Mouse (Mus musculus) embryonic facial prominence, embryonic 11.5 days (tissue): ENCODE results near the gene Gm20388. TPM values are rescaled to one million over a fixed set of nuclear protein-coding genes. Genes with fewer than 3 reads are reported as not detected.

ENCODE experiments used
- ATAC-seq: fragments of 200-750 bp; cut with Nextera tagmentation; replicated peaks from 2 replicates; pipeline ENCODE4 v1.8.0; 2017; ENCODE audit warnings: low read depth; ENCODE audit not compliant: insufficient number of reproducible peaks, low FRiP score, low TSS enrichment
- DNase-seq: peaks from one replicate; pipeline ENCODE4 v3.0.0-alpha.2; 2015; ENCODE audit warnings: low spot score
- H3K27ac ChIP-seq: fragments of 300-500 bp; sonication (generic); replicated peaks from 2 replicates; pipeline ENCODE4 v1.5.1; 2014; ENCODE audit warnings: mild to moderate bottlenecking, low read depth, low read length, control low read depth
- H3K27me3 ChIP-seq: fragments of 300-500 bp; sonication (generic); 2 replicates; pipeline ENCODE4 v1.6.1; 2014; ENCODE audit warnings: mild to moderate bottlenecking, low read length, moderate library complexity, mixed read lengths; ENCODE audit not compliant: control insufficient read depth, insufficient read depth
- H3K36me3 ChIP-seq: fragments of 300-500 bp; sonication (generic); replicated peaks from 2 replicates; pipeline ENCODE4 v1.6.1; 2014; ENCODE audit warnings: low read depth, mild to moderate bottlenecking, low read length, moderate library complexity, mixed read lengths; ENCODE audit not compliant: control insufficient read depth, insufficient read depth
- H3K4me1 ChIP-seq: fragments of 300-500 bp; sonication (generic); 2 replicates; pipeline ENCODE4 v1.6.1; 2014; ENCODE audit warnings: low read length, mixed read lengths; ENCODE audit not compliant: control insufficient read depth, insufficient read depth
- H3K4me2 ChIP-seq: fragments of 300-500 bp; sonication (generic); 2 replicates; pipeline ENCODE4 v1.6.1; 2014; ENCODE audit warnings: low read depth, mild to moderate bottlenecking, control low read depth, low read length, moderate library complexity
- H3K4me3 ChIP-seq: fragments of 300-500 bp; sonication (generic); 2 replicates; pipeline ENCODE4 v1.5.1; 2014; ENCODE audit warnings: low read depth, low read length, control low read depth
- H3K9ac ChIP-seq: fragments of 300-500 bp; sonication (generic); replicated peaks from 2 replicates; pipeline ENCODE4 v1.6.1; 2014; ENCODE audit warnings: mild to moderate bottlenecking, control low read depth, low read length
- H3K9me3 ChIP-seq: fragments of 300-500 bp; sonication (generic); replicated peaks from 2 replicates; pipeline ENCODE4 v1.6.1; 2016; ENCODE audit warnings: mild to moderate bottlenecking, low read length, inconsistent platforms, mixed read lengths; ENCODE audit not compliant: control insufficient read depth
- WGBS: fragments of 180-500 bp; shearing (Covaris S2); extraction: QIAGEN DNeasy Blood & Tissue Kit; methylation state at CpG from one replicate; pipeline ENCODE4 v1.1.7; 2014; 5-methylcytosine and 5-hydroxymethylcytosine counted together
- polyA plus RNA-seq: library from polyadenylated mRNA; unstranded; fragments of >200 nt; fragmentation: Nextera tagmentation; extraction: Ambion mirVana; gene quantifications from 2 replicates; pipeline ENCODE4 v1.2.1, GENCODE M21; 2014

The Gm20388 gene
- polyA plus RNA-seq, 1 experiment from 2014 or later: 3.1 TPM

DNA sequence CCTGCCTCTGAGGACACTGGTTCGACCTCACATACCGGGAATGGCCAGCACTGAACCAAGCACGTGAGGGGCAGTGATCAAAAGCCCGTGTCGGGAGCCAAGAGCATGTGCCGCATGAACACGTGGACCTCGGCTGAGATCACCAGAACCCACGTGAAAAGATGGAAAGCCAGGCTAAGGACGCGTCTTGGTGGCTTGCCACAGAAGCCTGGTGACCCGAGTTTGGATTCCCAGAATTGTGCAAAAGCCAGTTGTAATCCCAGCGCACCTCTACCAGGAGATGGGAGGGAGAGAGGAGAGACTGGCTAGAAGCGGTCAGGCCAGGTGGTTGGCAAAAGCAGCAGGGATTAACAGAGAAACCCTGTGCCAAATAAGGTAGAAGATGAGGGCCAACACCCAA lies 2605.1 kb downstream of the Gm20388 start:
- no peak for DNase-seq

DNA sequence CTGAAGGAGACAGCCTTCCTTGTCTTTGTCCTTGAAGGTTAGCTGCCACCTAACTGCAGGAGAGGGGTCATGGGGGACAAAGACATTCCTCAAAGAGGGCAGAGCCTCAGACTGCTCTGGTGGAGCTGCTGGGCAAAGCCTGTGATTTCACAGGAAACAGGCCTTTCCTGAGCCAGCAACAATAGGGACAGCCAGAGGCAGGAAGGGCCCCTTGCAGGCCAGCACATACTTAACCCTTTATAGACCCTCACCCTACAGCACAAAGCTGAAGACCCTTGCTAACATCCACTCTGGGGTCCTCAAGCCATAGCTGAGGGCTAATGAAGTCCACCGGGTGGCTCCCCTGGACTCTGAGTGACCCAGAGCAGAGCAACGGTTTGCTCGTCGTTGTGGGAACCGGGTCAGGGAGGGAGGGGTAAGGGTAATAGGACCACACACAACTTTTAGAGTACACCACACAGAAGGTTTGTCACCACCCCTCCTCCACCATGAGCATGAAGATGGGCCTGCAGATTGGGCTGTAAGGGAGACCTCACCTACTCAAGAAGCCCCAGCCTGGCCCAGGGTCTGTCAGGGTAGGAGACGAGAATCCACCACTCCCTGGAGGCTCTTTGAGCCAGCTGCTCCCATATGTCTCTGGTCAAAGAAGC lies 2607.0 kb downstream of the Gm20388 start:
- Histone ChIP-seq H3K27ac (peak overlapping the region; percentile 57), H3K9me3 (no peaks in the 10 kb centered on the region), H3K4me1 (no peaks in the 10 kb centered on the region; the same call in 1 of the 2 replicates), H3K9ac (peak overlapping the region; percentile 1; the same call in 1 of the 2 replicates), H3K27me3 (no peaks in the 10 kb centered on the region), H3K4me3 (no peak overlapping the region), H3K4me2 (no peak overlapping the region), H3K36me3 (no peaks in the 10 kb centered on the region)
- WGBS: 18% methylated on average over 6 of the region's 6 CpGs
- peak; percentile 73; the same call in 1 of the 2 replicates for ATAC-seq
- peak; percentile 56 for DNase-seq

More for the DNA sequence above, 2605.1 kb downstream of the Gm20388 start:
- Histone ChIP-seq H3K27ac (no peak overlapping the region), H3K36me3 (no peaks in the 10 kb centered on the region), H3K4me1 (no peaks in the 10 kb centered on the region; the same call in 1 of the 2 replicates), H3K4me3 (no peak overlapping the region), H3K27me3 (no peaks in the 10 kb centered on the region), H3K9me3 (no peaks in the 10 kb centered on the region), H3K4me2 (no peak overlapping the region), H3K9ac (no peak overlapping the region)
- ATAC-seq: no peak
- WGBS: 88% methylated on average over 14 of the region's 14 CpGs

DNA sequence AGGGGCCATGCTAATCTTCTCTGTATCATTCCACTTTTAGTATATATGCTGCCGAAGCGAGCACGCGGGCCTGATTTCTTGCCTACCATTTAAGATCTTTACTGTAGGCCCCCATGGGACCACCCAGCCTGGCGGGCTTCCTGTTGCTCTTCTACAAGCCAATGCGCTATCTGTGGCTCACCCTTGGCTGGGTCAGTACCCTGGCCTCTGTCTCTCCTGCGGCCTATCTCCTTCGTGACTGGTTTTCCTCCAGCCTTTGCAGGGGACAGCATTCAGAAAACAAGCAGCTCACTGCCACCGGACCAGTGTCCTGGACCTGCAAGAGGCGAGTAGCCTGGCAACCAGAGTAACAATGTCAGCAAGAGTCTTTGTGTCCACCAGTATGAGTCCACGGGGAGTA lies 2610.0 kb downstream of the Gm20388 start:
- no peak overlapping the region for H3K9ac ChIP-seq
- no peaks in the 10 kb centered on the region for H3K27me3 ChIP-seq
- no peaks in the 10 kb centered on the region for H3K9me3 ChIP-seq
- H3K36me3 ChIP-seq: no peaks in the 10 kb centered on the region
- ATAC-seq (no peak), DNase-seq (no peak)
- H3K4me2 ChIP-seq: no peak overlapping the region
- H3K4me1 ChIP-seq: peaks cover 9% of the 10 kb centered on the region
- 0 out of 2 replicates have a peak overlapping the region, but pooled peaks have one; percentile 0 for H3K27ac ChIP-seq
- H3K4me3 ChIP-seq: no peak overlapping the region
- WGBS: 78% methylated on average over 11 of the region's 11 CpGs

DNA sequence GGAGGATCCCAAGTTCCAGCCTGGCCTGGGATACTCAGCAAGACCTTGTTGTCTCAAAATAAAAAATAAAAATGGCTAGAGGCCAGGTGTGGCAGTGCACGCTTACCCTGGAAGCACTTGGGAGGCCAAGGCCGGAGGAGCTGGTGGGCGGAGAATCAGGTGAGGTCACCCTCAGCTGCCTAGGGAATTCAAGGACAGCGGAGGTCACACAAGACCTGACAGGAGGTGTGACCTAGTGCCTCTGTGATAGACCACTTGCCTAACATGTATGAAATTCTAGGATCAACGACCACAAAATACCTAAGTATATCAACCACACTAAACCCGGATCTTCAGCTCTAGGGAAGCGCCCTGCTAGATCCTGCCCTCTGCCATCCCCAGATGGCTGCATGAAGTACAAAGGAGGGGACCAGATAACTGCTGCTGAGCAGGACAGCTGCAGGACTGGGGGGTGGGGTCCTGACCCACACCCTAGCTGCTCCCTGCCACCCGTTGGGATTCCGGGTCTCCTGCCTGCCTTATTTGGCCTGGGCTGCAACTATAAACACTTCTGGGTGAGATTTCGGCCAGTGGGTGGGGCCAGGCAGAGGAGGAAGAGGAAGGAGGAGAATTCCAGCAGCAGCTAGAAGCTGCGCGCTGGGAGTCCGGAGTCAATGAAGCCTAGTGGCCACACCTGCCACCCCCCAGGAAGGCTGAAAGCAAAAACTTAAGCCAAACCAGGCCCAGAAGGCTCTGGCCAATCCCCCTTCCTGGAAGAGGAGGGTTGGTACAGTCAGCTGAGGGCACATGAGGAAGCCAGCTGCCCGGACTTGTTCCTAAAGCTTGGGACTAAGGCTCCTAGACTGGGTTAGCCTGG lies 2612.4 kb downstream of the Gm20388 start:
- peak overlapping the region; percentile 35; the same call in 1 of the 2 replicates for H3K27ac ChIP-seq
- H3K4me1 ChIP-seq: peaks cover 10% of the 10 kb centered on the region
- no peak overlapping the region; the same call in 1 of the 2 replicates for H3K4me2 ChIP-seq

DNA sequence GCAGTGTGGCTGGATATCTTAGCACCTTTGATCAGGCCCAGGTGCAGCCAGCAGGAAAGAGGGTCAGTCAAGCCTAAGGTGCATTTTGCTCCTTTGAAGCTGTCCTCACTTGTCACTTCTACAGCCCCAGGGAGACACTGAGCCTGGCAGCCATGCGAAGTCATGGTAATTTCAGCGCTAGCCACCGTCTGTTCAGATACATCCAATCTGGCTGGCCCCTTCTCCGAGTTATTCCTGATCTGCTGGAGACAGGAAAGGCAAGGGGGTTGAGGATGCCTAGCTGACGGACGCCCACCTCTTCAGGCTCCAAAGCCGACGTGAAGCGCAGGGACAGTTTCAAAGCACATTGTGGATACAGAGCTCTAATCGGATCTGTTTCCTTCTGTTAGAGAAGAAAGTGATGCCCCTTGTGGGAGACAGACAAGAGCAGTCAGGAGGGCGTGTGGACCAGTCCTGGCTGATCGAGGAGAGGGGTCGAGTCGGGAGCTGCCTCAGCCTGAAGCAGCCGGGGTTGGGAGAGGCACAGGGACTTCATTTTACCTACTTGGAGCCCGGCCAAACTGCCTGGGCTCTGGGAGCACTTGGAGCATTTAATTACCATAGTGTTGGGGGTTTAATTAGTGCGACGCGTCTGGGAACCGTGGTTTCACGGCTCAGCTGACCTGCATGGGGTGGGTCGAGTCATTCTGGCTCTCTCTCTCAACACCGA lies 2613.2 kb downstream of the Gm20388 start:
- Histone ChIP-seq H3K4me2 (no peak overlapping the region), H3K27ac (peak overlapping the region; percentile 35; the same call in 1 of the 2 replicates), H3K36me3 (no peaks in the 10 kb centered on the region), H3K4me3 (no peak overlapping the region), H3K9me3 (no peaks in the 10 kb centered on the region), H3K27me3 (no peaks in the 10 kb centered on the region), H3K9ac (no peak overlapping the region; the same call in none of the 2 replicates), H3K4me1 (peaks cover 10% of the 10 kb centered on the region)
- no peak for ATAC-seq
- DNase-seq: no peak
- WGBS: 22% methylated on average over 23 of the region's 23 CpGs

More for the DNA sequence above, 2612.4 kb downstream of the Gm20388 start:
- whole genome bisulfite sequencing: 54% methylated on average over 14 of the region's 14 CpGs
- no peak for ATAC-seq
- Histone ChIP-seq H3K9me3 (no peaks in the 10 kb centered on the region), H3K4me3 (no peak overlapping the region), H3K9ac (no peak overlapping the region; the same call in 1 of the 2 replicates), H3K36me3 (no peaks in the 10 kb centered on the region), H3K27me3 (no peaks in the 10 kb centered on the region)
- peak; percentile 15 for DNase-seq

DNA sequence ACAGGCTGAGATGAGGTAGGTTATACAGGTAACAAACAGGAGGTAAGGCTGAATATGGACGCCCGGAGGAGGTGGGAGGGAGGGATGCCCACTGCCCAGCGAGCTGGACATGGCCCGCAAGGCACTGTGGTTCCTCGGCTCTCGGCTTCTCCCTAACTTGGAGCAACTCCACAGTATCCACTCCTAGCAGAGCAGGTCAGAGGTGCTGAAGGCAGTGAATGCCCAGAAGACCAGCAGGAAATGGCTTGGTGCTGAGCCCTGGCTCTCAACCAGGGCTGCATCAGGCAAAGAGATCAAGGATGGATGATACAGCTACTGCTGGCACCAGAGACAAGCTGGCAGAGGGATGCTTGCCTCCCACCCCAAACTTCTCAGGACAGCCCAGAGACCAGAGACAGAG lies 2613.9 kb downstream of the Gm20388 start:
- DNase-seq: no peak
- no peaks in the 10 kb centered on the region for H3K27me3 ChIP-seq
- H3K9ac ChIP-seq: no peak overlapping the region
- no peaks in the 10 kb centered on the region for H3K36me3 ChIP-seq
- H3K4me2 ChIP-seq: no peak overlapping the region
- no peak overlapping the region for H3K27ac ChIP-seq
- ATAC-seq: no peak
- peaks cover 10% of the 10 kb centered on the region for H3K4me1 ChIP-seq
- 77% methylated on average over 6 of the region's 6 CpGs for WGBS
- H3K9me3 ChIP-seq: no peaks in the 10 kb centered on the region
- H3K4me3 ChIP-seq: no peak overlapping the region

DNA sequence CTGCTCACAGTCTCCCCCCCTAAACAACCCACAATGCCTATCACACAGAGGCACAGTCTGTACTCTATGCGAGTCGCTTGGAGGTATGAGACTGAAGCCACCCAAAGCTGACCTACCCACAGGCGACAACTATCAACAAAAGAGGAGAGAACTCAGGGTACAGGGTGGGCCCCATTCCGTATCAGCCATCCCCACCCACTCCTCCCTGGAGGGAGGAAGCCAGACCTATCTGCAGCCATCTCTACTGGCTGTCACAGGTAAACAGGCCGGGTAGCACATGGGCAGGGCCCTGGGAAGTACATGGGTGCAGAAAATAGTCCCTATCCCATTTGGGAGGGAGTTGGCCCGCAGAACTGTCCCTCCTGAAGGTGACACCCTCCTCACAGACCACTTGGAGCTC lies 2614.4 kb downstream of the Gm20388 start:
- peak; percentile 24; the same call in 1 of the 2 replicates for ATAC-seq
- no peak overlapping the region for H3K4me3 ChIP-seq
- H3K4me2 ChIP-seq: no peak overlapping the region
- no peaks in the 10 kb centered on the region for H3K9me3 ChIP-seq
- no peak for DNase-seq
- no peaks in the 10 kb centered on the region for H3K36me3 ChIP-seq
- H3K9ac ChIP-seq: no peak overlapping the region
- H3K4me1 ChIP-seq: peaks cover 10% of the 10 kb centered on the region
- no peak overlapping the region for H3K27ac ChIP-seq
- no peaks in the 10 kb centered on the region for H3K27me3 ChIP-seq
- 73% methylated on average over 6 of the region's 6 CpGs for WGBS
